Mouse (Mus musculus) myocyte (in vitro differentiated cells): ENCODE data around the gene Cdr2l.

Experiments
- CEBPB ChIP-seq: IDR thresholded peaks from 2 replicates; pipeline ENCODE4 v1.6.1; 2011; ENCODE audit warnings: mild to moderate bottlenecking, moderate library complexity; ENCODE audit not compliant: poor library complexity, insufficient read depth, severe bottlenecking
- E2F4 ChIP-seq: IDR thresholded peaks from one replicate; pipeline ENCODE4 v1.6.1; 2011; ENCODE audit warnings: mild to moderate bottlenecking, control low read depth, moderate library complexity; ENCODE audit not compliant: insufficient read depth
- MAX ChIP-seq: IDR thresholded peaks from one replicate; pipeline ENCODE4 v1.6.1; 2011; ENCODE audit warnings: low read depth, mild to moderate bottlenecking, control low read depth
- MYOD1 ChIP-seq, 3 experiments: IDR thresholded peaks; one replicate each; pipeline ENCODE4 v1.6.1; 2011; ENCODE audit warnings: control low read depth in 2 of 3, low read depth in 2 of 3, mild to moderate bottlenecking in 2 of 3, moderate library complexity in 1 of 3; ENCODE audit not compliant: insufficient read length in 2 of 3, control insufficient read depth in 1 of 3
- MYOG ChIP-seq, 3 experiments: IDR thresholded peaks; one replicate each; pipeline ENCODE4 v1.6.1; 2011; ENCODE audit warnings: control low read depth in 2 of 3, low read depth in 2 of 3, mild to moderate bottlenecking in 2 of 3; ENCODE audit not compliant: insufficient read length in 2 of 3, control insufficient read depth in 1 of 3, insufficient read depth in 1 of 3
- POLR2A ChIP-seq: IDR thresholded peaks from one replicate; pipeline ENCODE4 v1.6.1; 2011; ENCODE audit warnings: low read depth, mild to moderate bottlenecking, control low read depth, moderate library complexity; ENCODE audit not compliant: insufficient read length
- POLR2AphosphoS2 ChIP-seq: IDR thresholded peaks from one replicate; pipeline ENCODE4 v1.6.1; 2011; ENCODE audit warnings: low read depth, control low read depth; ENCODE audit not compliant: insufficient read length
- REST ChIP-seq: IDR thresholded peaks from one replicate; pipeline ENCODE4 v1.6.1; 2011; ENCODE audit warnings: mild to moderate bottlenecking, control low read depth, moderate library complexity; ENCODE audit not compliant: insufficient read depth, insufficient read length
- SRF ChIP-seq: IDR thresholded peaks from one replicate; pipeline ENCODE4 v1.6.1; 2011; ENCODE audit warnings: low read depth; ENCODE audit not compliant: control insufficient read depth, insufficient read length
- TCF12 ChIP-seq: IDR thresholded peaks from one replicate; pipeline ENCODE4 v1.6.1; 2011; ENCODE audit warnings: mild to moderate bottlenecking, control low read depth; ENCODE audit not compliant: poor library complexity, insufficient read depth, severe bottlenecking
- USF1 ChIP-seq: IDR thresholded peaks from one replicate; pipeline ENCODE4 v1.6.1; 2011; ENCODE audit warnings: low read depth, mild to moderate bottlenecking, control low read depth, moderate library complexity

DNA sequence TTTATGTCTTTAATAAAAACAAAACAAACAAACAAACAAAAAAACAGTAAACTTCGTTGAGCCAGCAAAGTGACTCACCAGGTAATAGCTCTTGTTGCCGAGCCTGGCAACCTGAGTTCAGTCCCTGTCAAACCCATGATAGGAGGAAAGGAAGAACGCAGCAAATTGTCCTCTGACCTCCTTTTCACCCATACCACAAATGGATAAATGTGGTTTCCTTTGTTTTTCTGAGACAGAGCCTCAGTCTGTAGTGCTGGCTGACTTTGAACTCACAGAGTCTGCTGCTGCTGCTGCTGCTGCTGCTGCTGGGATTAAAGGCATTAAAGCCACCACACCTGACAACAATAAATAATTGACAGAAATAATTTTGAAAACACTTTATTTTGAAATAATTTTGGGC, 41.4 kb downstream of the Cdr2l start:
- TF ChIP-seq USF1 (no peak), POLR2AphosphoS2 (no peak), POLR2A (no peak), MAX (no peak), MYOD1 (IDR thresholded peaks at IDR 0.05; ENCODE audit: control insufficient read depth in 1 of 3, insufficient read length in 2 of 3, low read depth in 2 of 3) (no peak), MYOG (IDR thresholded peaks at IDR 0.05; ENCODE audit: control insufficient read depth in 1 of 3, insufficient read depth in 1 of 3, insufficient read length in 2 of 3, low read depth in 2 of 3) (no peak), E2F4 (no peak), REST (no peak), TCF12 (no peak), CEBPB (no peak), SRF (no peak)
